Mouse (Mus musculus): ENCODE measurements at regions not wholly inside any gene's neighbourhood (a gene's known extent, or its start where the extent isn't known, plus 50 kb on each side); places are given as distances from the start of the nearest gene placed in this dataset.

GRCm38 (mm10) chr8:116241146-116241986, 263.4 kb upstream of the Dynlrb2 start:
- Histone ChIP-seq H3K27ac (no peak overlapping the region), H3K4me2 (ENCODE audit: low read depth) (no peak overlapping the region), H3K4me3 (ENCODE audit: insufficient read depth in 1 of 2, low read depth in 2 of 2, low read length in 2 of 2) (no peak overlapping the region), H3K9me3 (ENCODE audit: control insufficient read depth, low read length) (no peaks in the 10 kb centered on the region), H3K4me1 (replicated peaks; ENCODE audit: control insufficient read depth in 2 of 2, insufficient read depth in 2 of 2, low read length in 1 of 2) (no peaks in the 10 kb centered on the region), H3K36me3 (replicated peaks; ENCODE audit: control insufficient read depth, insufficient read depth, low read depth) (no peaks in the 10 kb centered on the region), H3K27me3 (ENCODE audit: control insufficient read depth, insufficient read depth, low read length) (no peaks in the 10 kb centered on the region), H3K9ac (replicated peaks) (no peak overlapping the region)
- TF ChIP-seq CTCF (IDR thresholded peaks at IDR 0.05; ENCODE audit: low read depth) (no peak), EP300 (IDR thresholded peaks at IDR 0.05; ENCODE audit: low read depth) (no peak)
- WGBS (ENCODE audit: insufficient replicate concordance), result 52% methylated on average over 11 of the region's 11 CpGs
- no peak for ATAC-seq (ENCODE audit: insufficient read depth)
- DNase-seq (ENCODE audit: low read depth in 3 of 3, low spot score in 3 of 3), result no peak

- no peak for ATAC-seq (ENCODE audit: insufficient read depth)
- no peak overlapping the region for H3K27ac ChIP-seq
- TF ChIP-seq CTCF (IDR thresholded peaks at IDR 0.05; ENCODE audit: low read depth) (no peak), EP300 (IDR thresholded peaks at IDR 0.05; ENCODE audit: low read depth) (no peak)
- no peaks in the 10 kb centered on the region for H3K9me3 ChIP-seq (ENCODE audit: control insufficient read depth, low read length)
- no peak for DNase-seq (ENCODE audit: low read depth in 3 of 3, low spot score in 3 of 3)
- H3K4me2 ChIP-seq (ENCODE audit: low read depth), result no peak overlapping the region
- H3K4me1 ChIP-seq (replicated peaks; ENCODE audit: control insufficient read depth in 2 of 2, insufficient read depth in 2 of 2, low read length in 1 of 2), result no peaks in the 10 kb centered on the region
- no peaks in the 10 kb centered on the region for H3K36me3 ChIP-seq (replicated peaks; ENCODE audit: control insufficient read depth, insufficient read depth, low read depth)
- WGBS (ENCODE audit: insufficient replicate concordance), result 53% methylated on average over 1 of the region's 1 CpGs
- no peaks in the 10 kb centered on the region for H3K27me3 ChIP-seq (ENCODE audit: control insufficient read depth, insufficient read depth, low read length)
- H3K9ac ChIP-seq (replicated peaks), result no peak overlapping the region
- no peak overlapping the region for H3K4me3 ChIP-seq (ENCODE audit: insufficient read depth in 1 of 2, low read depth in 2 of 2, low read length in 2 of 2)
Measured at GRCm38 (mm10) chr8:116238670-116239069, 266.1 kb upstream of the Dynlrb2 start.

- no peaks in the 10 kb centered on the region for H3K36me3 ChIP-seq (replicated peaks; ENCODE audit: control insufficient read depth, insufficient read depth, low read depth)
- no peak overlapping the region for H3K27ac ChIP-seq
- H3K4me1 ChIP-seq (replicated peaks; ENCODE audit: control insufficient read depth in 2 of 2, insufficient read depth in 2 of 2, low read length in 1 of 2), result no peaks in the 10 kb centered on the region
- TF ChIP-seq EP300 (IDR thresholded peaks at IDR 0.05; ENCODE audit: low read depth) (no peak), CTCF (IDR thresholded peaks at IDR 0.05; ENCODE audit: low read depth) (no peak)
- no peak overlapping the region for H3K4me3 ChIP-seq (ENCODE audit: insufficient read depth in 1 of 2, low read depth in 2 of 2, low read length in 2 of 2)
- DNase-seq (ENCODE audit: low read depth in 3 of 3, low spot score in 3 of 3), result no peak
- no peak for ATAC-seq (ENCODE audit: insufficient read depth)
- H3K9ac ChIP-seq (replicated peaks), result no peak overlapping the region
- H3K9me3 ChIP-seq (ENCODE audit: control insufficient read depth, low read length), result no peaks in the 10 kb centered on the region
- H3K27me3 ChIP-seq (ENCODE audit: control insufficient read depth, insufficient read depth, low read length), result no peaks in the 10 kb centered on the region
- WGBS (ENCODE audit: insufficient replicate concordance), result 62% methylated on average over 3 of the region's 3 CpGs
- no peak overlapping the region for H3K4me2 ChIP-seq (ENCODE audit: low read depth)
Measured at GRCm38 (mm10) chr8:116237561-116238100, 267.1 kb upstream of the Dynlrb2 start.

GRCm38 (mm10) chr8:116229654-116230136, 275.1 kb upstream of the Dynlrb2 start:
- Histone ChIP-seq H3K4me3 (ENCODE audit: insufficient read depth in 1 of 2, low read depth in 2 of 2, low read length in 2 of 2) (no peak overlapping the region), H3K36me3 (replicated peaks; ENCODE audit: control insufficient read depth, insufficient read depth, low read depth) (no peaks in the 10 kb centered on the region), H3K27me3 (ENCODE audit: control insufficient read depth, insufficient read depth, low read length) (no peaks in the 10 kb centered on the region), H3K9ac (replicated peaks) (no peak overlapping the region), H3K4me1 (replicated peaks; ENCODE audit: control insufficient read depth in 2 of 2, insufficient read depth in 2 of 2, low read length in 1 of 2) (no peaks in the 10 kb centered on the region), H3K27ac (no peak overlapping the region), H3K4me2 (ENCODE audit: low read depth) (no peak overlapping the region), H3K9me3 (ENCODE audit: control insufficient read depth, low read length) (no peaks in the 10 kb centered on the region)
- 51% methylated on average over 5 of the region's 5 CpGs for WGBS (ENCODE audit: insufficient replicate concordance)
- ATAC-seq (ENCODE audit: insufficient read depth) (no peak), DNase-seq (ENCODE audit: low read depth in 3 of 3, low spot score in 3 of 3) (no peak)
- TF ChIP-seq CTCF (IDR thresholded peaks at IDR 0.05; ENCODE audit: low read depth) (no peak), EP300 (IDR thresholded peaks at IDR 0.05; ENCODE audit: low read depth) (no peak)

GRCm38 (mm10) chr8:116227003-116227402, 277.8 kb upstream of the Dynlrb2 start:
- no peak for TF ChIP-seq EP300 (IDR thresholded peaks at IDR 0.05; ENCODE audit: low read depth)
- no peak overlapping the region for H3K9ac ChIP-seq (replicated peaks)
- H3K27ac ChIP-seq, result no peak overlapping the region
- no peak overlapping the region for H3K4me2 ChIP-seq (ENCODE audit: low read depth)
- DNase-seq (ENCODE audit: low read depth in 3 of 3, low spot score in 3 of 3) (no peak), ATAC-seq (ENCODE audit: insufficient read depth) (no peak)
- no peak overlapping the region for H3K4me3 ChIP-seq (ENCODE audit: insufficient read depth in 1 of 2, low read depth in 2 of 2, low read length in 2 of 2)
- WGBS (ENCODE audit: insufficient replicate concordance), result 74% methylated on average over 11 of the region's 11 CpGs
- no peaks in the 10 kb centered on the region for H3K27me3 ChIP-seq (ENCODE audit: control insufficient read depth, insufficient read depth, low read length)
- H3K4me1 ChIP-seq (replicated peaks; ENCODE audit: control insufficient read depth in 2 of 2, insufficient read depth in 2 of 2, low read length in 1 of 2), result no peaks in the 10 kb centered on the region
- H3K9me3 ChIP-seq (ENCODE audit: control insufficient read depth, low read length), result no peaks in the 10 kb centered on the region
- H3K36me3 ChIP-seq (replicated peaks; ENCODE audit: control insufficient read depth, insufficient read depth, low read depth), result no peaks in the 10 kb centered on the region

All from liver, embryonic 14.5 days (tissue).